Mouse (Mus musculus) cortical plate, adult 2 months (tissue): Measurements from ENCODE around the gene Nppa. TPM values are rescaled to one million over a fixed set of nuclear protein-coding genes. Genes with fewer than 3 reads are reported as not detected.
A peak's percentile ranks its signal among the peaks of the same experiment; 100 is the strongest.

ENCODE experiments used
- H3K27ac ChIP-seq: fragments of 200-500 bp; 2 replicates; pipeline ENCODE4 v1.5.1; 2012; ENCODE audit warnings: low read length, control low read depth, inconsistent platforms; ENCODE audit not compliant: insufficient read depth
- H3K4me1 ChIP-seq: fragments of 200-500 bp; 2 replicates; pipeline ENCODE4 v1.6.1; 2011; ENCODE audit warnings: low read length; ENCODE audit not compliant: control insufficient read depth, insufficient read depth
- H3K4me3 ChIP-seq: fragments of 200-500 bp; 2 replicates; pipeline ENCODE4 v1.5.1; 2011; ENCODE audit warnings: mild to moderate bottlenecking, low read length, control low read depth; ENCODE audit not compliant: insufficient read depth
- CTCF ChIP-seq: fragments of 200-500 bp; IDR thresholded peaks from 2 replicates; pipeline ENCODE4 v1.5.1; 2011; ENCODE audit warnings: mild to moderate bottlenecking, control low read depth, low read length; ENCODE audit not compliant: insufficient read depth; ENCODE audit errors: extremely low read depth
- POLR2A ChIP-seq: fragments of 200-500 bp; IDR thresholded peaks from 2 replicates; pipeline ENCODE4 v1.6.1; 2011; ENCODE audit warnings: mild to moderate bottlenecking, low read length, control low read depth; ENCODE audit not compliant: insufficient read depth; ENCODE audit errors: extremely low read depth
- polyA plus RNA-seq: library from polyadenylated mRNA; depleted of rRNA; stranded (reverse); fragments of >200 nt; gene quantifications from 2 replicates; pipeline ENCODE4 v1.2.3, GENCODE M21; 2012

Nppa gene
- polyA plus RNA-seq, 1 experiment = 0.21 TPM

DNA sequence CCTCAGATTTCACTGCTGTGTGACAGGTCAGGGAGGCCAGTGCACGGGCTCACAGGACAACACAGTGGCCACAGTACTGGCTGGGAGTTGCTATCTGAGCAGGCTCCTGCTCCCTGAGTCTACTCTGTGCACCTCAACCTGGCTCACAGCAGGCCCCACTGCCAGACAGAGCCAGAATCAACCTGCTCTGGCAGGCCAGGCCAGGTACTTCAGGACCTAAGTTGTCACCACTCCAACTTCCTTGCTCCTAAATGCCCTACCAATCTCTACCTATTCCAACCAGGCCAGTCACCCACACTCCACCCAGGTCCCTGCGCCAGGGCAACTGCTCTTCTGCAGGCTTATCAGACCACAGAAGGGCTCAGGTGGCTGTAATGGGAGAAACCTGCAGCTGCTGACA lies 9.1 kb downstream of the Nppa start:
- no peak overlapping the region for H3K4me3 ChIP-seq
- no peak overlapping the region for H3K27ac ChIP-seq
- TF ChIP-seq POLR2A = no peak
- no peak for TF ChIP-seq CTCF
- H3K4me1 ChIP-seq = no peaks in the 10 kb centered on the region

DNA sequence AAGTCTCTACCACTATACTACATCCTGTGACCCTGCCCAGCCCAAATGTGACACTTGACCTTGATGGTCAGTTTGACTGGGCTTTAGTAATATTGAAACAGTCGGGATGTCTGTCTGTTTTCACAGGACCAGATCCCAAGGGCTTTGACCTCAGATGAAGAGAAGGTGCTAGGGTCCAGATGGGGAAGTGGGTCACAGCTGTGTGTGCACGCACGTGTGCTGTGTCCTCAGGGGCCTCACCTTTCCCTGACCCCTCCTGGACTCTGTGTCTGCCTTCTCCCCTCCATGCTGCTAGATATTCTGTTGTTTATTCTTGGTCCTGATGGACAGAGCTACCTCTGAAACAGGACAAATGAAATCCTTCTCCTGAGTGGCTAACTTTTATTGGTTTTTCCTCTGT lies 10.8 kb downstream of the Nppa start:
- Histone ChIP-seq H3K4me3 (no peak overlapping the region), H3K27ac (no peak overlapping the region), H3K4me1 (no peaks in the 10 kb centered on the region)
- TF ChIP-seq CTCF (no peak), POLR2A (no peak)

DNA sequence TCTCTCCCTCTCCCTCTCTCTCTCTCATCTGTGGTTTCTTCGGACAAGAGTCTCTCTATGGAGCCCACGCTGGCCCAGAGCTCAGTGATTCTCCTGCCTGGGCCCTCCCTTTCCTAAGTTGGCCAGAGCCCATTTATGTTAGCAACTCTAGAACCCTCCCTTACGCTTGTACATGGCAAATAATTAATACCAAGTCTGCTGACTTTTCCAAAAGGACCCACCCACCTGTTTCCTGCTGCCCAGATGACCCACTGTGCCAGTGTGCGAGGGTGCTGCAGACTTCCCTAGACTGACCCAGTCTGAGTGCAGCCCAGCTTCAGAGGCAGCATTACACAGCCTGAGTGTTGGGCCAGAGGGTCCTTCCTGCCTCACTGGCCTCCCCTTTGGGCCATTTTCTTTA lies 11.7 kb downstream of the Nppa start:
- Histone ChIP-seq H3K4me1 (no peaks in the 10 kb centered on the region), H3K4me3 (no peak overlapping the region), H3K27ac (no peak overlapping the region)
- no peak for TF ChIP-seq POLR2A
- no peak for TF ChIP-seq CTCF

DNA sequence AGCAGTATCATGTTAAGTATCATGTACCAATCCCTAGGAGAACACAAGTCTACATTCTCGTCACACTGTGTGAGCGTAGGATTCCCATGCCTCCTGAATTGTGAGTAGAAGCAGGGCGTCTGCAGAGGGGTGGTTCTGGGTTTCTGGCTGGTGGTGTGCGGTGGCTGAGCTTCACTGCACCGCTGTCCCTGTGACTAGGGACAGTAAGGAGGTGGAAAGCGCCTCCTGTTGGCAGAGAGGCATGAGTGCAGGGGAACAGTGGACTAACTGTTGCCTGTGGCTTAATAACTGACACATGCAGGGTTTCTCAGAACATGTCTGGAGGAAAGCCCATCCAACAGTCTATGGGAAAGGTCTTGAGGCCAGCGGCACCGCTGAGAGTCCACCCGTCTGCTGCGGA lies 14.9 kb downstream of the Nppa start:
- TF ChIP-seq CTCF (peak; percentile 47), POLR2A (no peak)
- peaks cover 1% of the 10 kb centered on the region; the same call in 1 of the 2 replicates for H3K4me1 ChIP-seq
- H3K27ac ChIP-seq = no peak overlapping the region
- H3K4me3 ChIP-seq = no peak overlapping the region

DNA sequence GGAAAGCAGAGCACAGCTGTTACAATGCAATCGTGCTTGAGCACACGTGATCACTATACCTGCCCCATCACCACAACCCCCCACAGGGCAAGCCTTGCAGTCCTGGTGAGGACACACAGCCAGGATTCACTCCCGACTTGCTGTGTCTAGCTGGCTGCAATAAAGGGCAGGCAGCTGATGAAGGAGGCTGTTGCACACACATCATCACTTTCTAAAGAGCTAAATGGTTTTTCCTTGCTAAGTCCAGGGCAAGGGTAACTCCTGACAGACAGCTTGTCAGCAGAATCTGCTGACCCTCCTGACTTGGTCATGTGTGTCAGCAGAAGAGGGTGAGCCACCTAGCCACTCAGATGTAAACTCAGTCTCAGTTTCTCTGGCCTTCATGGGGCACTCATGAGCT lies 16.5 kb downstream of the Nppa start:
- H3K4me1 ChIP-seq = peaks cover 1% of the 10 kb centered on the region; the same call in 1 of the 2 replicates
- no peak for TF ChIP-seq CTCF
- no peak for TF ChIP-seq POLR2A
- H3K27ac ChIP-seq = no peak overlapping the region
- H3K4me3 ChIP-seq = no peak overlapping the region

DNA sequence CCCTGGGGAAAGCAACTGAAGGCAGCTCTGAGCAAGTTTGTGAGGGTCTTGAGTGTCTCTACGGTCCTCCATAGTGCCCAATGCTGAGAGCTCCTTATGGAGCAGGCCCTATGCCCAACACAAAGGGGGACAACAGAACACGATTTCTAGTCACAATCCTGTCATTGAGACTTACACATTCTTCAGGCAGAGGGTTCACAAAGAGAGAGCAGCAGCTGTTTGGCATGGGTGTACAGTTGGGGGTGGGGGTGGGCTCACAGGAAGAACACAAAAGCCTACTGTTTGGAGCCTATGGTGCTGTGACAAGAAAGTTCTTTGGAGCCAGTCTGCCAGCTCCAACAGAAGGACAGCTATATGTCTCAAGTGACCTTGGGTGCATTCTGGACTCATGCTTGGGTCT lies 17.9 kb downstream of the Nppa start:
- TF ChIP-seq POLR2A (no peak), CTCF (no peak)
- Histone ChIP-seq H3K4me3 (no peak overlapping the region), H3K4me1 (peaks cover 1% of the 10 kb centered on the region; the same call in 1 of the 2 replicates), H3K27ac (0 out of 2 replicates have a peak overlapping the region, but pooled peaks have one; percentile 29)

DNA sequence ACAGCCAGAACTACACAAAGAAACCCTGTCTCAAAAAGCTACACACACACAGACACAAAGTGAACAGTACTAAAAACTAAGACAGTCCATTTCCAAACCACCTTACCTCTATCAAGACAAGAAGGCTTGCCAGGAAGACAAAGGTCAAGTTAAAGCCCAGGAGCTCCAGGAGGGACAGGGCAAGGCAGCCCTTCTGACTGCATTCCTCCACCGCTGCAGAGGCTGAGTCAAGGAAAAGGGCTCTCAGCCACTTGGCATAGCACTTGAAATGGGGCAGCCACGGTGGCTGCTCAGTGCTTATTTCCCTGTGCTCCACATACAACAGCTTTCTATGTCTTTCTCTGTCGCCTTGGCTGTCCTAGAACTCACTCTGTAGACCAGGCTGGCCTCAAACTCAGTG lies 23.5 kb downstream of the Nppa start:
- no peak overlapping the region for H3K27ac ChIP-seq
- H3K4me3 ChIP-seq = no peak overlapping the region
- TF ChIP-seq CTCF (no peak), POLR2A (no peak)
- H3K4me1 ChIP-seq = peaks cover 1% of the 10 kb centered on the region; the same call in 1 of the 2 replicates

DNA sequence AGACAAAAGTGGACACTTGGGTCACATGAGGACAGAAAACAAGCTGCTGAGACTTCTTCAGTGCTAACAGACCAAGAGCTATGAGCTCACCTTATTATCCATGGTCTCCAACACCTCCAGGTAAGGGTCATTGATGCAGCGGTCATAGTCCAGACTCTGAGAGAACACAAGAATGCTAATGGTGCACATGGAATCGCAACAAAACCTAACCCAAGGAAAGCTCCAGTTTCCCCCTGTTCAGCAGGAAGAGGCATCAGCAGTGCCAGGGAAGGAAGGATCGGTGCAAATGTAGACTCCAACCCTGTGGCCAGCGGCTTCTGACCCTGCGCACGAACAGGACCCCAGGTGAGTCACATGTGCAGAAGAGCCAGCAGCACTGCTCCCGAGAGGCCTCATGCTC lies 28.8 kb downstream of the Nppa start:
- no peaks in the 10 kb centered on the region for H3K4me1 ChIP-seq
- TF ChIP-seq CTCF (no peak), POLR2A (no peak)
- no peak overlapping the region for H3K27ac ChIP-seq
- H3K4me3 ChIP-seq = no peak overlapping the region

DNA sequence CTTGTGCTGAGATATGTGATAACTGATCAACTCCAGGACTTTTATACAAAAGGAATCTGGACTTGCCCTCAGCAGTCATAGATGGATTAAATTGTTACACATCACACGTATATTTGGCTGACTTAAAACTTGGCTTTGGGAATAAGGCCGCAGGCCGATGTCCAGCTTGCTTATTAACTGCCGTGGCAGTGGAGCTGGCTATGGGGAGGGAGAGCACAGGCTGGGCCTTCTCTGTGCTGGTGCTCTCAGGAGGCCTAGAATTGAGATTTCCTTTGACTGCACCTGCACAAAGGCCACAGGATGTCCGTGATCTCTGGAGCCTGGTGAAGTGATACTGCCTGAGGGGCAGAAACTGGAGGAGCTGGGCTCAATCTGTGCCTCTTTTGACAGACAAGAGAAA lies 30.0 kb downstream of the Nppa start:
- Histone ChIP-seq H3K4me3 (no peak overlapping the region), H3K27ac (no peak overlapping the region), H3K4me1 (no peaks in the 10 kb centered on the region)
- TF ChIP-seq CTCF (no peak), POLR2A (no peak)

DNA sequence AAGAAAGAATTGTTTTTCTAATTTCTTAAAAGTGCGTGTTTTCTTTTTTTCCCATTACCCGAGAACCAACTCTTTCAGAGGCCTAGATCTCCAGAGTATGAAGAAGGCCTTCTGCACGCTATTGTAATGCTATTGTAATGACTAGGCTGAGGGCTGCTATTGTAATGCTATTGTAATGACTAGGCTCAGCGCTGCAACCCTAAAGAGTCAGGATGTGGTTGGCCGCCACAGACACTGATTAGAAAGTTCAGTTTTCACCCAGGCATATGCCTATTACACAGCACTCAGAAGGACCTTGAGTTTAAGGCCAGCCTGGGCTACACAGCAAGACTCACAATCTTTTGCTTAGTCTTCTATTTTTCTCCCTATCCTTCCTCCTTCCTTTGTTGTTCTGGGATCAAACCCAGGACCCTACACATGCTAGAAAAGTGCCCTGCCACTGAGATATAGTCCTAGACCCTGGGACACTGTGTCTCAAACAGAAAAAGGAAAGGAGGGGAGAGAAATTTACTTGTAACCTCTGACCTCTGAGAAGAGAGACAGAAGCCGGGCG lies 33.4 kb downstream of the Nppa start:
- Histone ChIP-seq H3K27ac (no peak overlapping the region), H3K4me1 (peaks cover 3% of the 10 kb centered on the region), H3K4me3 (no peak overlapping the region)
- TF ChIP-seq CTCF = no peak
- no peak for TF ChIP-seq POLR2A
